Mouse (Mus musculus): Measurements from ENCODE around the gene Hivep2.

DNA sequence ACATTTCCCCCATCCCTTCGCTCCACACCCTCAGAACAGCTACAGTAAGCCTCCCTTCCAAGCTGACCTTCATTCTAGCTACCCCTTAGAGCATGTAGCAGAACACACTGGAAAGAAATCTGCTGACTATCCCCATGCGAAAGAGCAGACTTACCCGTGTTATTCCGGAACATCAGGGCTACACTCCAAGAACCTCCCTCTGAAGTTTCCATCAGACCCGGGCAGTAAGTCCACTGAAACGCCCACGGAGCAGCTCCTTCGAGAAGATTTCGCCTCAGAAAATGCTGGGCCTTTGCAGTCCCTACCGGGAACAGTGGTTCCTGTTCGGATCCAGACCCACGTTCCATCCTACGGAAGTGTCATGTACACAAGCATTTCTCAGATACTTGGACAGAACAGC lies 165.4 kb downstream of the Hivep2 start:
- TF ChIP-seq CTCF (IDR thresholded peaks at IDR 0.05; ENCODE audit: extremely low read depth, insufficient read depth, insufficient read length, insufficient replicate concordance) = no peak
- TF ChIP-seq POLR2A (IDR thresholded peaks at IDR 0.05; ENCODE audit: low read depth, low read length) = no peak

Measured in spleen, adult 2 months (tissue).